Mouse (Mus musculus) midbrain, postnatal 0 days (tissue): ENCODE measurements at regions not wholly inside any gene's neighbourhood (a gene's known extent, or its start where the extent isn't known, plus 50 kb on each side); places are given as distances from the start of the nearest gene placed in this dataset.

ENCODE experiments used
- ATAC-seq: fragments of 200-750 bp; cut with Nextera tagmentation; 2 replicates; pipeline ENCODE4 v1.8.0; 2017; ENCODE audit warnings: moderate number of reproducible peaks, mild to moderate bottlenecking, moderate TSS enrichment, moderate library complexity; ENCODE audit not compliant: low FRiP score
- DNase-seq: peaks from one replicate; pipeline ENCODE4 v3.0.0-alpha.2; 2015; ENCODE audit warnings: low spot score
- H3K27ac ChIP-seq: fragments of 300-500 bp; sonication (generic); 2 replicates; pipeline ENCODE4 v1.5.1; 2014; ENCODE audit warnings: low read depth, mild to moderate bottlenecking, low read length, mixed read lengths
- H3K27me3 ChIP-seq: fragments of 300-500 bp; sonication (generic); 2 replicates; pipeline ENCODE4 v1.6.1; 2014; ENCODE audit warnings: low read length, control low read depth, mixed read lengths; ENCODE audit not compliant: insufficient read depth
- H3K36me3 ChIP-seq: fragments of 300-500 bp; sonication (generic); 2 replicates; pipeline ENCODE4 v1.6.1; 2014; ENCODE audit warnings: low read length, control low read depth, mixed read lengths; ENCODE audit not compliant: insufficient read depth
- H3K4me1 ChIP-seq: fragments of 300-500 bp; sonication (generic); 2 replicates; pipeline ENCODE4 v1.6.1; 2014; ENCODE audit warnings: mild to moderate bottlenecking, control low read depth, antibody characterized with exemption, low read length, mixed read lengths; ENCODE audit not compliant: insufficient read depth
- H3K4me2 ChIP-seq: fragments of 300-500 bp; sonication (generic); 2 replicates; pipeline ENCODE4 v1.6.1; 2014; ENCODE audit warnings: low read depth, mild to moderate bottlenecking, low read length, mixed read lengths; ENCODE audit not compliant: poor library complexity, severe bottlenecking
- H3K4me3 ChIP-seq: fragments of 300-500 bp; sonication (generic); 2 replicates; pipeline ENCODE4 v1.5.1; 2014; ENCODE audit warnings: low read depth, mild to moderate bottlenecking, low read length, moderate library complexity
- H3K9ac ChIP-seq: fragments of 300-500 bp; sonication (generic); replicated peaks from 2 replicates; pipeline ENCODE4 v1.6.1; 2014; ENCODE audit warnings: mild to moderate bottlenecking, low read length, moderate library complexity, mixed read lengths; ENCODE audit not compliant: poor library complexity, severe bottlenecking
- H3K9me3 ChIP-seq: fragments of 300-500 bp; sonication (generic); 2 replicates; pipeline ENCODE4 v1.6.1; 2016; ENCODE audit warnings: low read length, control low read depth
- CTCF ChIP-seq: IDR thresholded peaks from 2 replicates; pipeline ENCODE4 v1.5.1; 2016; ENCODE audit warnings: antibody characterized with exemption, mild to moderate bottlenecking
- WGBS: fragments of 180-500 bp; shearing (Covaris S2); extraction: QIAGEN DNeasy Blood & Tissue Kit; methylation state at CpG from one replicate; pipeline ENCODE4 v1.1.7; 2014; 5-methylcytosine and 5-hydroxymethylcytosine counted together

GRCm38 (mm10) chr19:6619546-6619945 lies 76.7 kb upstream of the Slc22a12 start:
- ATAC-seq (no peak), DNase-seq (no peak)

GRCm38 (mm10) chr19:6616659-6617058 lies 73.8 kb upstream of the Slc22a12 start:
- no peak for DNase-seq
- Histone ChIP-seq H3K36me3 (no peaks in the 10 kb centered on the region), H3K9me3 (no peaks in the 10 kb centered on the region), H3K4me1 (no peaks in the 10 kb centered on the region), H3K9ac (no peak overlapping the region), H3K4me3 (no peak overlapping the region), H3K27ac (no peak overlapping the region), H3K4me2 (no peak overlapping the region), H3K27me3 (no peaks in the 10 kb centered on the region)
- ATAC-seq, result no peak
- peak; percentile 47 for TF ChIP-seq CTCF
- whole genome bisulfite sequencing, result 70% methylated on average over 5 of the region's 5 CpGs

More at GRCm38 (mm10) chr19:6619546-6619945, 76.7 kb upstream of the Slc22a12 start:
- no peak overlapping the region for H3K9ac ChIP-seq
- no peaks in the 10 kb centered on the region for H3K9me3 ChIP-seq
- no peaks in the 10 kb centered on the region for H3K4me1 ChIP-seq
- no peak overlapping the region for H3K4me2 ChIP-seq
- WGBS, result 84% methylated on average over 6 of the region's 6 CpGs
- H3K27me3 ChIP-seq, result no peaks in the 10 kb centered on the region
- no peak overlapping the region for H3K27ac ChIP-seq
- no peak for TF ChIP-seq CTCF
- H3K36me3 ChIP-seq, result no peaks in the 10 kb centered on the region
- no peak overlapping the region for H3K4me3 ChIP-seq

- no peak for DNase-seq
- whole genome bisulfite sequencing, result 74% methylated on average over 7 of the region's 7 CpGs
- H3K4me2 ChIP-seq, result no peak overlapping the region
Observed at GRCm38 (mm10) chr19:6612441-6612840, 69.6 kb upstream of the Slc22a12 start.

GRCm38 (mm10) chr19:6611921-6612320 lies 69.1 kb upstream of the Slc22a12 start:
- no peaks in the 10 kb centered on the region for H3K27me3 ChIP-seq
- no peak overlapping the region for H3K4me2 ChIP-seq
- no peak overlapping the region for H3K4me3 ChIP-seq
- H3K9me3 ChIP-seq, result no peaks in the 10 kb centered on the region
- H3K9ac ChIP-seq, result no peak overlapping the region
- no peak for TF ChIP-seq CTCF
- H3K36me3 ChIP-seq, result no peaks in the 10 kb centered on the region
- 76% methylated on average over 5 of the region's 5 CpGs for WGBS
- H3K27ac ChIP-seq, result no peak overlapping the region
- ATAC-seq, result no peak
- H3K4me1 ChIP-seq, result peaks cover 3% of the 10 kb centered on the region; the same call in 1 of the 2 replicates
- peak; percentile 18 for DNase-seq

More at GRCm38 (mm10) chr19:6612441-6612840, 69.6 kb upstream of the Slc22a12 start:
- Histone ChIP-seq H3K27me3 (no peaks in the 10 kb centered on the region), H3K9me3 (no peaks in the 10 kb centered on the region), H3K36me3 (no peaks in the 10 kb centered on the region), H3K4me3 (no peak overlapping the region), H3K9ac (no peak overlapping the region), H3K27ac (no peak overlapping the region), H3K4me1 (peaks cover 3% of the 10 kb centered on the region; the same call in 1 of the 2 replicates)
- ATAC-seq, result no peak
- no peak for TF ChIP-seq CTCF

GRCm38 (mm10) chr19:6610715-6611114 lies 67.9 kb upstream of the Slc22a12 start:
- no peak for ATAC-seq
- Histone ChIP-seq H3K27me3 (no peaks in the 10 kb centered on the region), H3K4me1 (peaks cover 3% of the 10 kb centered on the region; the same call in 1 of the 2 replicates), H3K4me3 (no peak overlapping the region), H3K36me3 (no peaks in the 10 kb centered on the region), H3K27ac (no peak overlapping the region), H3K9me3 (no peaks in the 10 kb centered on the region), H3K4me2 (no peak overlapping the region), H3K9ac (no peak overlapping the region)
- 76% methylated on average over 5 of the region's 5 CpGs for WGBS
- DNase-seq, result no peak
- no peak for TF ChIP-seq CTCF

- Histone ChIP-seq H3K27me3 (no peaks in the 10 kb centered on the region), H3K4me2 (no peak overlapping the region), H3K27ac (no peak overlapping the region), H3K4me1 (peaks cover 3% of the 10 kb centered on the region; the same call in 1 of the 2 replicates), H3K9me3 (no peaks in the 10 kb centered on the region), H3K36me3 (no peaks in the 10 kb centered on the region), H3K4me3 (no peak overlapping the region), H3K9ac (no peak overlapping the region)
- ATAC-seq, result no peak
- no peak for TF ChIP-seq CTCF
- DNase-seq, result peak; percentile 22
- WGBS, result 27% methylated on average over 8 of the region's 8 CpGs
Observed at GRCm38 (mm10) chr19:6610051-6610450, 67.2 kb upstream of the Slc22a12 start.
